Mouse (Mus musculus): Measurements from ENCODE around the gene Prkce.

The Prkce gene

DNA sequence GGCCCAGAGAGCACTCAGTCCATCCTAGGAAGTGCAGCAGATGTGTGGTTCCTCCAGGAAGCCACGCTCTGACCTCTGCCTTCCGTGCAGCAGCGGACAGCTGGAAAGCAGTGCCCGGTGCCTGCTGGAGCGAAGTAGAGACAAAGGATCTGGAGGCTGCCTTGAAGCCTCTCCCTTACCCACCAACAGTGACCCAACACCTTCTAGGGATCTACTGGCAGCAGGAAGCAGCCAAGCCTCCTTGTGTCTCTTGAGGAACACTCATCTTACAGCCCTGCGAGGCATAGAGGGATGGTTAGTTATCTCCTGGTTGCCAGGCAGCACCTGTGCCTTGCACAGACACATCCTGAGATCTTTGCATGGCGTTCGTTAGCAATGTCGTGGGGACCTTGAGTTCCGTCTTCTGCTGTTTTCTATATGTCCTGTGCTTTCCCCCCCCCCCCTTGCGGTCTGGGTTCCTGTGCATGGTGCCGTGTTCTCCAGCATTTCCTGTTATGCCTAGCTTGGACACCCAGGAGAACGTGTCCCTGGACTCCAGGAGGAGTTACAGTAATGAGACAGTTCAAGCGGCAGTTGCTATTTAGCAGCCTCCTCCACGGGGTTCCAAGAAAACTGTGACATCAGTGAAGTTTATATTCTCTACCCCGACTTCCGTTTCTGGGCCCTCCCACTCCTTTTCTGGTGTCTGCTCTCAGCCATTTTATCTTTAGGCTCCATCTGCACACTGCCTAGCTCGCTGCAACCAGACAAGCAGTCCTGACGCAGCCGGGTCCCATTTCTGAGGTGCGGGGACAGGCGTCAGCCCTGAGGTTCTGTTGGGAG, 133.4 kb downstream of the Prkce start:
- DNase-seq (ENCODE audit: low spot score in 2 of 2) = peak in 1 of 2 experiments; percentile 43

DNA sequence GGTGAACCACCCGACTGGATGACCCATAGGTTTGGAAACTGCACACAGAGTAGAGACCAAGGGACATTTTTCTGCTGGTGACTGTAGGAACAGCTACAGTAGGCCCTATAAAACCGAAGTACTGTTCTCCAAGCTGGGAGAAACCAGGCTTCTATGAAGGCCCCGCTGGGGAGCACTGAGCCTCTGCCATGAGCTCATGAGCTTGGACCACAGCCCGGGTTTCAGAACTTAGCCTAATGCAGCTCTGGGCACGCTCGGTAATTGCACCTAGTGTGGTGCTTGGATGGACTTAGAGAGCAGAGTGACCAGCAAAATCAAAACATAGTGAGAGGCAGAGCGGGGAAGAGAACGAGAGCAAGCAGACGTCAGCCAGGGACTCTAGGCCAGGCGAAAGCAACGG, 134.7 kb downstream of the Prkce start:
- peak; percentile 39 to 72 for DNase-seq (ENCODE audit: low spot score in 2 of 2)

GRCm38 (mm10) chr17:86302861-86303331, 135.3 kb downstream of the Prkce start:
- peak; percentile 53 to 77 for DNase-seq (ENCODE audit: low spot score in 2 of 2)

GRCm38 (mm10) chr17:86303401-86304243, 136.0 kb downstream of the Prkce start:
- peak; percentile 38 to 40 for DNase-seq (ENCODE audit: low spot score in 2 of 2)

- no peak for DNase-seq (ENCODE audit: low spot score in 2 of 2)
Observed at GRCm38 (mm10) chr17:86304923-86305630, 137.5 kb downstream of the Prkce start.

- no peak for DNase-seq (ENCODE audit: low spot score in 2 of 2)
Observed at GRCm38 (mm10) chr17:86306161-86306560, 138.6 kb downstream of the Prkce start.

DNA sequence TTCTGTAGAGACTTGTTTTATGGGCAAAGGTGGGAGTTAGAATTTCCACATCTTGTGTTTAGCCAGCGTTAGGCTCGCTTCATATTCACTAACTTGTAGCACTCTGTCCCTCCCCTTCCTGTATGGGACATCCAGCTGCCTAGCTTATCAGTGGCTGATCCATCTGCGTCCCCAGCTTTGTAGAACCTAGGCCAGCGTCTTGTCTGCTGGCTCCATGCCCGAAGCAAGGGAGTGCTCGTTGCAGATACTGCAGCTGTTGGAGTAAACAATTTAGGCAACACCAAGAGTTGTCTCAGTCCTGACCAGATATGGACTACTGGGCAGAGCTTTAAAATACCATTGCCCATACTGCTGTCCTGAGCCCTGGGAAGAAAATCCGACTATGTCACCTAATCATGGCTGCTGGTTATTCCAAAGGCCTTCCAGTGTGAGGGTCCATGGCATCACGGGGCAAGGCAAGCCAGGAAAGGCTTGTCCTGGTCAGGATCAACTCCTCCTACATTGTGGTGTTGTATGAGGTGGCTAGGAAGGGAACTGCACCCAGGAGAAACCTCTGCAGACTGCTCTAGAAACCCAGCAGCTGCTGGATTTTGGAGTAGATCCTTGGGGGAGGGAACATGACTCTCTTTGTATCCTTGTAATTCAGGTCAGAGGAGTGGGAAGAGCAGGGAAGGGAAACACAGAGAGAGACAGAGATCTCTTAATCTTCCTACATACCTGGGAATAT, 146.0 kb downstream of the Prkce start:
- peak; percentile 60 to 69 for DNase-seq (ENCODE audit: low spot score in 2 of 2)

GRCm38 (mm10) chr17:86315874-86316273, 148.3 kb downstream of the Prkce start:
- no peak for DNase-seq (ENCODE audit: low spot score in 2 of 2)

DNA sequence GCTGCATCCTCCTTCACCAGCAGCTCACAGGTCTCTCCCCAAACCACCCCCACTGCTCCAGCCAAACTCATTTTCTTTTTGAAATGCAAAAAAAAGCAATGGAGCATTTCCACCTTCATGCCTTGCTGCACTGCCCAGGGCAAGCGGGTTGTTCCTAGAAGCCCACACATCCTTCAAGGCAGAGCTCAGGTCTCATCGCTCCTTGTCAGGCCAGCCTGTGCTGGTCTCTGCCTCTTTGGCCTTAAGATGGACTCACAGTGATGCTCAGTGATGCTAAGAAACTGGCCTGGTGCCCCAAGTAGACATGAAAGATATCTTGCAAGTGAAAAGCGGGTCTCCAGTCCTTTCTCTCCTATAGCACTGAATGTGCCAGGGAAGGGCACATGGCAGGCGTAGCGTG, 149.2 kb downstream of the Prkce start:
- DNase-seq (ENCODE audit: low spot score in 2 of 2) = no peak

- DNase-seq (ENCODE audit: low spot score in 2 of 2) = no peak
Observed at GRCm38 (mm10) chr17:86317197-86317596, 149.6 kb downstream of the Prkce start.

- DNase-seq (ENCODE audit: low spot score in 2 of 2) = no peak
Observed at GRCm38 (mm10) chr17:86319967-86320602, 152.5 kb downstream of the Prkce start.

DNA sequence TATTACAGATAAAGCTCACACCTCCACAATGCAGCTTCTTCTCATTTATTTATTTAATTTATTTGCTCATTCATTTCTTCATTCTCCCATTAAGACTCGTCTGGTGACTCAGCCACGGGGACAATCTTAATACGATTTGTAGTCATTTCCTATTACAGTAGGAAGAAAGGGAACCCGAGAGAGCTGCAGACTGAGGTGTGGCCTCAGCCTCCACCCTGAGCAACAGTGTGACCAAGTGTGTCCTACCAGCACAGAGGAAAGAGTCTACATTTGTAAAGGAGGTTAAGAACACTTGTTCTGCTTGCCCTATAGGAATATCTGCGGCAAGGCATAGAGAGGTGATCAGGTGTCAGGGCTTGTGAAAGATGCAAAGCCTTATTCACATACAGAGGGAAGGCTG, 155.3 kb downstream of the Prkce start:
- no peak for DNase-seq (ENCODE audit: low spot score in 2 of 2)

GRCm38 (mm10) chr17:86323310-86323709, 155.7 kb downstream of the Prkce start:
- DNase-seq (ENCODE audit: low spot score in 2 of 2) = no peak

GRCm38 (mm10) chr17:86323909-86324686, 156.5 kb downstream of the Prkce start:
- no peak for DNase-seq (ENCODE audit: low spot score in 2 of 2)

DNA sequence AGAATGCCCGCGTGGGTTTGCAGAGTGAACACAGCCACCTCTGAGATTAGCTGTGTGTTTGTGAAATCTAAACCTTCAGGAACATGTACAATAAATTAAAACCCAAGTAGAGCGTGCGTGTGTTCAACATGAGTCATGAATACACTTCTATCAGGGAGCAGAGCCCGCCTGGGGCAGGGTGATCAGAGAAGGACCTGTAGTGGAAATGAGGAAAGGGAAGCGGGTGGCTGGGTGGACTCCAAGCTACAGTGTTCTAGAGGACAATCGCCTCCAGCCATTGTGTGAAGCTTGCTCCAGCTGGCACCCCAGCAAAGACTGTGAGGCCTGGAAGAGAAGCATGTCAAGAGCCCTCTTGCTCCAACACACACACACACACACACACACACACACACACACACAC, 157.2 kb downstream of the Prkce start:
- DNase-seq (ENCODE audit: low spot score in 2 of 2) = no peak

DNA sequence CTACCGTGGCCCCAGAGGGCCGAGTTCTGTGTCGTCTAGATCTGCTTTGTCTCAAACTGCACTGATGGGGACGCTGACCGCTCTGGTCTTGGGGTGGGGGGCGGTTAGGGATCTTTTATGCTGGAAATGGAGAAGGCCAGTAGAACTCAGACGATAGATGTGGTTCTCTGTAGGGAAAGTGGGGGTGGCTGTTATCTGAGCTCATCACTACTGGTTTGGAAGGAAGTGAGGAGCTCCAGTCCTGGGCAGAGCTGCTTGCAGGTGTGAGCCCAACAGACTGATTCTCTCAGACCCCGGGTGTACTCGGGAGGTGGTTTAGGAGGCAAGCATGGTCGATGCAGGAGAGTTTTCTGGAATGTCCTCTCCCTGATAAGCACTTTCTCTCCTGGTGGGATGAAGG, 157.7 kb downstream of the Prkce start:
- no peak for DNase-seq (ENCODE audit: low spot score in 2 of 2)

- no peak for DNase-seq (ENCODE audit: low spot score in 2 of 2)
Observed at GRCm38 (mm10) chr17:86327958-86328357, 160.4 kb downstream of the Prkce start.

- no peak for DNase-seq (ENCODE audit: low spot score in 2 of 2)
Observed at GRCm38 (mm10) chr17:86329273-86330075, 161.9 kb downstream of the Prkce start.
